Mouse (Mus musculus) liver, postnatal 0 days (tissue): ENCODE results near the gene Timm13.

Experiments
- CTCF ChIP-seq: sonication (generic); IDR thresholded peaks from 2 replicates; pipeline ENCODE4 v1.5.1; 2016; ENCODE audit warnings: antibody characterized with exemption, low read depth
- EP300 ChIP-seq: IDR thresholded peaks from 2 replicates; pipeline ENCODE4 v1.6.1; 2016; ENCODE audit warnings: antibody characterized with exemption, low read depth, mild to moderate bottlenecking

- TF ChIP-seq CTCF = no peak
- peak; percentile 47; the same call in 1 of the 2 replicates for TF ChIP-seq EP300
Observed at GRCm38 (mm10) chr10:80915260-80915659, 14.5 kb upstream of the Timm13 start.
